Mouse (Mus musculus) Patski (cell line): ENCODE measurements around the gene Ipcef1. TPM values are rescaled to one million over a fixed set of nuclear protein-coding genes. Genes with fewer than 3 reads are reported as not detected.

Experiments used
- ATAC-seq: fragments of 100-300 bp; one replicate; pipeline ENCODE4 v1.8.0; 2021
- CTCF ChIA-PET: fragments of 350-600 bp; sonication (Branson Sonifier 250); formaldehyde crosslinking; loops from one replicate; lab custom pipeline; 2022; ENCODE audit warnings: inconsistent platforms; lab: Charles Lee
- POLR2A ChIA-PET: fragments of 350-600 bp; sonication (Branson Sonifier 250); formaldehyde crosslinking; loops from one replicate; lab custom pipeline; 2022; ENCODE audit warnings: antibody characterized with exemption, inconsistent platforms; lab: Charles Lee
- DNase-seq: peaks from one replicate; pipeline ENCODE4 v3.0.0-alpha.2; 2011; ENCODE audit warnings: low read depth, low spot score
- H3K27me3 ChIP-seq: fragments of 371-371 bp; one replicate; pipeline ENCODE4 v1.5.1; 2021
- CTCF ChIP-seq: fragments of 100-300 bp; IDR thresholded peaks from one replicate; pipeline ENCODE4 v1.5.1; 2021
- in situ Hi-C: fragments of 300-500 bp; cut with MboI; formaldehyde crosslinking; loops from 3 replicates; pipeline ENCODE4 v1.11.1; 2018; ENCODE audit warnings: low pct_unique_long_range_greater_than_20kb, mixed read lengths
- polyA plus RNA-seq: library from polyadenylated mRNA; unstranded; gene quantifications from one replicate; pipeline ENCODE4 v1.2.3, GENCODE M21; 2021

The Ipcef1 gene
- polyA plus RNA-seq, 1 experiment from 2014 or later, result not detected

- no peak for ATAC-seq
- CTCF ChIA-PET, result interaction anchor here (1.3 kb wide), 1 partner anchor 11 kb away, joined by 3 read pairs; no protein-coding TSS in a partner anchor
- in situ Hi-C loops, result no loop called here
Observed at GRCm38 (mm10) chr10:6978733-6979132, 73.5 kb downstream of the Ipcef1 start.

GRCm38 (mm10) chr10:6977843-6978242 lies 74.4 kb downstream of the Ipcef1 start:
- POLR2A ChIA-PET, result interaction anchor here (1.2 kb wide), 1 partner anchor 8 kb away, joined by 3 read pairs; no protein-coding TSS in a partner anchor
- in situ Hi-C loops, result no loop called here
- H3K27me3 ChIP-seq, result peaks cover 2% of the 10 kb centered on the region
- DNase-seq (no peak), ATAC-seq (no peak)
- TF ChIP-seq CTCF, result no peak
- CTCF ChIA-PET, result interaction anchor here (0.9 to 1.3 kb wide), 2 partner anchors 10 to 17 kb away, joined by 3 read pairs; no protein-coding TSS in a partner anchor

More at GRCm38 (mm10) chr10:6978733-6979132, 73.5 kb downstream of the Ipcef1 start:
- POLR2A ChIA-PET, result interaction anchor here (1.2 kb wide), 1 partner anchor 9 kb away, joined by 3 read pairs; no protein-coding TSS in a partner anchor
- no peak for DNase-seq
- TF ChIP-seq CTCF, result no peak
- H3K27me3 ChIP-seq, result no peaks in the 10 kb centered on the region

GRCm38 (mm10) chr10:6968334-6968733 lies 83.9 kb downstream of the Ipcef1 start:
- in situ Hi-C loops, result no loop called here
- DNase-seq (no peak), ATAC-seq (no peak)
- H3K27me3 ChIP-seq, result peaks cover 16% of the 10 kb centered on the region
- no peak for TF ChIP-seq CTCF
- CTCF ChIA-PET, result no interaction called here
- POLR2A ChIA-PET, result no interaction called here

GRCm38 (mm10) chr10:6967588-6968242 lies 84.6 kb downstream of the Ipcef1 start:
- in situ Hi-C loops, result no loop called here
- POLR2A ChIA-PET, result no interaction called here
- ATAC-seq, result no peak
- no peak for TF ChIP-seq CTCF
- peaks cover 13% of the 10 kb centered on the region for H3K27me3 ChIP-seq
- CTCF ChIA-PET, result interaction anchor here (1.2 to 1.4 kb wide), 2 partner anchors 11 to 98 kb away, joined by 3 read pairs; no protein-coding TSS in a partner anchor
- DNase-seq, result no peak

- in situ Hi-C loops, result no loop called here
- ChIA-PET POLR2A (no interaction called here), CTCF (no interaction called here)
- DNase-seq, result no peak
- H3K27me3 ChIP-seq, result peaks cover 7% of the 10 kb centered on the region
- TF ChIP-seq CTCF, result no peak
- no peak for ATAC-seq
Observed at GRCm38 (mm10) chr10:6958791-6959190, 93.5 kb downstream of the Ipcef1 start.

- H3K27me3 ChIP-seq, result peaks cover 7% of the 10 kb centered on the region
- ChIA-PET CTCF (no interaction called here), POLR2A (no interaction called here)
- no peak for DNase-seq
- TF ChIP-seq CTCF, result no peak
- in situ Hi-C loops, result no loop called here
- ATAC-seq, result no peak
Observed at GRCm38 (mm10) chr10:6956357-6956756, 95.9 kb downstream of the Ipcef1 start.

GRCm38 (mm10) chr10:6954533-6954932 lies 97.7 kb downstream of the Ipcef1 start:
- CTCF ChIA-PET, result no interaction called here
- ATAC-seq, result no peak
- peaks cover 7% of the 10 kb centered on the region for H3K27me3 ChIP-seq
- in situ Hi-C loops, result no loop called here
- DNase-seq, result no peak
- TF ChIP-seq CTCF, result no peak
- POLR2A ChIA-PET, result no interaction called here

- H3K27me3 ChIP-seq, result peaks cover 5% of the 10 kb centered on the region
- CTCF ChIA-PET, result no interaction called here
- ATAC-seq, result peak; percentile 47
- TF ChIP-seq CTCF, result no peak
- DNase-seq, result no peak
- POLR2A ChIA-PET, result no interaction called here
- in situ Hi-C loops, result no loop called here
Observed at GRCm38 (mm10) chr10:6953115-6953514, 99.2 kb downstream of the Ipcef1 start.

GRCm38 (mm10) chr10:6936671-6937425 lies 115.4 kb downstream of the Ipcef1 start:
- no peak for TF ChIP-seq CTCF
- DNase-seq (no peak), ATAC-seq (no peak)
- in situ Hi-C loops, result no loop called here
- no peaks in the 10 kb centered on the region for H3K27me3 ChIP-seq
- CTCF ChIA-PET, result no interaction called here
- POLR2A ChIA-PET, result no interaction called here

GRCm38 (mm10) chr10:6934776-6935175 lies 117.5 kb downstream of the Ipcef1 start:
- DNase-seq, result no peak
- TF ChIP-seq CTCF, result no peak
- ATAC-seq, result peak; percentile 44
- peaks cover 7% of the 10 kb centered on the region for H3K27me3 ChIP-seq
- ChIA-PET CTCF (no interaction called here), POLR2A (no interaction called here)
- in situ Hi-C loops, result no loop called here

- DNase-seq (no peak), ATAC-seq (no peak)
- peaks cover 7% of the 10 kb centered on the region for H3K27me3 ChIP-seq
- ChIA-PET POLR2A (no interaction called here), CTCF (no interaction called here)
- no peak for TF ChIP-seq CTCF
- in situ Hi-C loops, result no loop called here
Observed at GRCm38 (mm10) chr10:6930889-6931288, 121.4 kb downstream of the Ipcef1 start.
